Mouse (Mus musculus) testis, adult 2 months (tissue): ENCODE results near the gene Lgals3.

Experiments
- CTCF ChIP-seq: fragments of 200-500 bp; IDR thresholded peaks from 2 replicates; pipeline ENCODE4 v1.5.1; 2012; ENCODE audit warnings: low read depth, mild to moderate bottlenecking, inconsistent platforms, low read length, moderate library complexity; ENCODE audit not compliant: control insufficient read depth, insufficient read depth, insufficient replicate concordance
- POLR2A ChIP-seq: fragments of 200-500 bp; IDR thresholded peaks from 2 replicates; pipeline ENCODE4 v1.6.1; 2012; ENCODE audit warnings: low read depth, mild to moderate bottlenecking, inconsistent platforms, low read length, moderate library complexity; ENCODE audit not compliant: control insufficient read depth

DNA sequence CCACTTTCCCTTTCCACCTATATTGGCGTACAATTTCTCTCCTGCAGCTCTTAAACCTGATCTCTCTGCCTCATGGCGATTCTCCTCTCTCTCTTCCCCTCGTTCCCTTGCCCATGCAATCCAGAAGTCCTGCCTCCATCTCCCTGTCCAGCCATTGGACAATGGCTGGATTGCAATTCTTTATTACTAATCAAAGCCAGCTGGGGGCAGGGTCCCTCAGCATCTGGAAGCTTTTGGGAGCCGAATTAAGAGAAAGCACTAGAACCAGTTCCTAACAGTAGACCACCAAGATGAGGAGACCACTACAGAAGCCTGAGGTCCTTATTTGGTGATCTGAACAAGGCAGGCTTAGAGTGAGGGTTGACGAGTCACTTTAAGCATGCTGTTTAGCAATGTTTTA lies 35.6 kb upstream of the Lgals3 start:
- no peak for TF ChIP-seq POLR2A
- no peak for TF ChIP-seq CTCF
